Comparison of ENCODE assay signal across 9 mouse cellular contexts in genomic region chr11:83293182-83293581, GRCm38 (mm10). TPM values are rescaled to one million over a fixed set of nuclear protein-coding genes. Genes with fewer than 3 reads are reported as not detected.
DNase-seq lines count a peak whose midpoint lies in the region; ATAC-seq and TF ChIP-seq lines count a peak whose summit lies in the region.
"Had no signal": no experiment of that assay in that cellular context is flagged by ENCODE, and none has a peak within 500 bp of the region (broad histone marks: within the 10 kb centered on the region; RNA-seq: fewer than 3 reads in every experiment).

No protein-coding gene starts in this region.

- no peaks in the 10 kb centered on the region for H3K9me3 ChIP-seq in kidney, embryonic 15.5 days (replicated peaks)
- H3K9me3 ChIP-seq in embryonic facial prominence, embryonic 13.5 days, result no peaks in the 10 kb centered on the region
- no peaks in the 10 kb centered on the region for H3K9me3 ChIP-seq in intestine, embryonic 14.5 days (ENCODE audit: control insufficient read depth, low read length)
- no peaks in the 10 kb centered on the region for H3K9me3 ChIP-seq in midbrain, embryonic 16.5 days (replicated peaks; ENCODE audit: control insufficient read depth, low read length, poor library complexity, severe bottlenecking)

- H3K4me2 ChIP-seq in kidney, embryonic 15.5 days, result peak overlapping the region; percentile 75
- H3K4me2 ChIP-seq in embryonic facial prominence, embryonic 13.5 days, result peak overlapping the region; percentile 77
- peak overlapping the region; percentile 89 for H3K4me2 ChIP-seq in intestine, embryonic 14.5 days (ENCODE audit: low read length)
- H3K4me2 ChIP-seq in midbrain, embryonic 16.5 days (ENCODE audit: low read length), result peak overlapping the region; percentile 82

- peaks cover 29% of the 10 kb centered on the region for H3K36me3 ChIP-seq in kidney, embryonic 15.5 days
- H3K36me3 ChIP-seq in embryonic facial prominence, embryonic 13.5 days, result peaks cover 14% of the 10 kb centered on the region
- peaks cover 26% of the 10 kb centered on the region for H3K36me3 ChIP-seq in intestine, embryonic 14.5 days (ENCODE audit: control insufficient read depth, insufficient read depth, low read length)
- H3K36me3 ChIP-seq in midbrain, embryonic 16.5 days (ENCODE audit: control insufficient read depth, insufficient read depth, low read length), result no peaks in the 10 kb centered on the region; the same call in 1 of the 2 replicates
- no peaks in the 10 kb centered on the region for H3K36me3 ChIP-seq in thymus, adult 2 months (ENCODE audit: control insufficient read depth, insufficient read depth, low read length)

- no peaks in the 10 kb centered on the region for H3K27me3 ChIP-seq in kidney, embryonic 15.5 days
- no peaks in the 10 kb centered on the region for H3K27me3 ChIP-seq in embryonic facial prominence, embryonic 13.5 days
- H3K27me3 ChIP-seq in intestine, embryonic 14.5 days (replicated peaks; ENCODE audit: control insufficient read depth, insufficient read depth, low read length), result no peaks in the 10 kb centered on the region
- no peaks in the 10 kb centered on the region for H3K27me3 ChIP-seq in midbrain, embryonic 16.5 days (ENCODE audit: control insufficient read depth, insufficient read depth, low read depth, low read length)
- H3K27me3 ChIP-seq in thymus, adult 2 months (ENCODE audit: control insufficient read depth, insufficient read depth, low read length), result no peaks in the 10 kb centered on the region

- no peak for DNase-seq in kidney, postnatal 36 days
- peak; percentile 7 for DNase-seq in intestine, embryonic 14.5 days (ENCODE audit: low spot score)
- no peak for DNase-seq in ovary, postnatal 14 days (ENCODE audit: low spot score)
- no peak for DNase-seq in thymus, adult 2 months
- DNase-seq in embryo, embryonic 9.5 days (ENCODE audit: extremely low spot score), result no peak
- DNase-seq: kidney, adult 18-20 months had no signal

- peaks cover 37% of the 10 kb centered on the region for H3K4me1 ChIP-seq in kidney, embryonic 15.5 days
- peaks cover 31% of the 10 kb centered on the region for H3K4me1 ChIP-seq in embryonic facial prominence, embryonic 13.5 days
- H3K4me1 ChIP-seq in intestine, embryonic 14.5 days (replicated peaks; ENCODE audit: control insufficient read depth, insufficient read depth, low read length), result peaks cover 15% of the 10 kb centered on the region; the same call in 1 of the 2 replicates
- H3K4me1 ChIP-seq in midbrain, embryonic 16.5 days (ENCODE audit: control insufficient read depth, insufficient read depth, low read length), result peaks cover 43% of the 10 kb centered on the region
- peaks cover 8% of the 10 kb centered on the region for H3K4me1 ChIP-seq in thymus, adult 2 months (replicated peaks; ENCODE audit: control insufficient read depth, insufficient read depth, low read length)

- H3K27ac ChIP-seq in kidney, embryonic 15.5 days, result no peak overlapping the region
- no peak overlapping the region for H3K27ac ChIP-seq in embryonic facial prominence, embryonic 13.5 days
- no peak overlapping the region for H3K27ac ChIP-seq in intestine, embryonic 14.5 days (ENCODE audit: low read depth)
- H3K27ac ChIP-seq in midbrain, embryonic 16.5 days (ENCODE audit: low read length), result no peak overlapping the region
- no peak overlapping the region for H3K27ac ChIP-seq in thymus, adult 2 months (ENCODE audit: control insufficient read depth, insufficient read depth, low read length)

- no peak for ATAC-seq in kidney, embryonic 15.5 days (replicated peaks; ENCODE audit: low FRiP score)
- no peak for ATAC-seq in embryonic facial prominence, embryonic 13.5 days (ENCODE audit: insufficient number of reproducible peaks, insufficient read depth, low FRiP score, low TSS enrichment, low read depth)
- no peak for ATAC-seq in intestine, embryonic 14.5 days (replicated peaks; ENCODE audit: low FRiP score, low TSS enrichment, low read depth)
- no peak for ATAC-seq in midbrain, embryonic 16.5 days

- 81% methylated on average over 1 of the region's 1 CpGs for WGBS in kidney, embryonic 15.5 days
- 79% methylated on average over 1 of the region's 1 CpGs for WGBS in embryonic facial prominence, embryonic 13.5 days
- 70% methylated on average over 1 of the region's 1 CpGs for WGBS in intestine, embryonic 14.5 days
- 90% methylated on average over 1 of the region's 1 CpGs for WGBS in midbrain, embryonic 16.5 days
- 98% methylated on average over 1 of the region's 1 CpGs for WGBS in thymus, adult 2 months

- no peak for TF ChIP-seq POLR2A in thymus, adult 2 months (IDR thresholded peaks at IDR 0.05; ENCODE audit: control insufficient read depth, extremely low read depth, insufficient read depth, low read length, poor library complexity)

- no peak for TF ChIP-seq CTCF in thymus, adult 2 months (IDR thresholded peaks at IDR 0.05; ENCODE audit: borderline replicate concordance, control insufficient read depth, extremely low read depth, insufficient read depth, low read length, poor library complexity)

- H3K4me3 ChIP-seq in kidney, embryonic 15.5 days (replicated peaks), result peak overlapping the region; percentile 72
- H3K4me3 ChIP-seq in embryonic facial prominence, embryonic 13.5 days, result peak overlapping the region; percentile 69
- H3K4me3 ChIP-seq in intestine, embryonic 14.5 days (ENCODE audit: low read depth, low read length), result peak overlapping the region; percentile 78; the same call in 1 of the 2 replicates
- H3K4me3 ChIP-seq in midbrain, embryonic 16.5 days (ENCODE audit: low read depth, low read length), result peak overlapping the region; percentile 17; the same call in 1 of the 2 replicates
- no peak overlapping the region for H3K4me3 ChIP-seq in thymus, adult 2 months (ENCODE audit: control insufficient read depth, insufficient read depth, low read length)

- H3K9ac ChIP-seq in kidney, embryonic 15.5 days, result peak overlapping the region; percentile 79
- peak overlapping the region; percentile 84 for H3K9ac ChIP-seq in embryonic facial prominence, embryonic 13.5 days
- H3K9ac ChIP-seq in intestine, embryonic 14.5 days (ENCODE audit: low read length), result no peak overlapping the region
- no peak overlapping the region for H3K9ac ChIP-seq in midbrain, embryonic 16.5 days (ENCODE audit: low read depth, low read length)

RNA-seq across cellular contexts. Expression of gene Ap2b1, which starts 5.6 kb away (rescaled TPM):
- polyA plus RNA-seq in kidney, embryonic 15.5 days (2015; fragmentation: Nextera tagmentation; extraction: Ambion mirVana), result 62.5 and 65.2 TPM in 2 replicates
- polyA plus RNA-seq in embryonic facial prominence, embryonic 13.5 days (2015; fragmentation: Nextera tagmentation; extraction: Ambion mirVana), result 56.8 and 57.6 TPM in 2 replicates
- 65.1 and 68.2 TPM in 2 replicates for polyA plus RNA-seq in intestine, embryonic 14.5 days (2014; fragmentation: Nextera tagmentation; extraction: Ambion mirVana)
- polyA plus RNA-seq in midbrain, embryonic 16.5 days (2015; fragmentation: Nextera tagmentation; extraction: Ambion mirVana), result 135 and 137 TPM in 2 replicates
- 41.4 and 51.0 TPM in 2 replicates for polyA plus RNA-seq in thymus, adult 2 months (2012; rRNA removed)

RNA-seq across cellular contexts. Expression of gene Slfn14, which starts 6.7 kb away (rescaled TPM):
- 0.30 and 0.66 TPM in 2 replicates for polyA plus RNA-seq in kidney, embryonic 15.5 days (2015; fragmentation: Nextera tagmentation; extraction: Ambion mirVana)
- 0.21 and 0.51 TPM in 2 replicates for polyA plus RNA-seq in embryonic facial prominence, embryonic 13.5 days (2015; fragmentation: Nextera tagmentation; extraction: Ambion mirVana)
- 0.08 and 0.14 TPM in 2 replicates for polyA plus RNA-seq in intestine, embryonic 14.5 days (2014; fragmentation: Nextera tagmentation; extraction: Ambion mirVana)
- not detected in 2 replicates for polyA plus RNA-seq in midbrain, embryonic 16.5 days (2015; fragmentation: Nextera tagmentation; extraction: Ambion mirVana)
- not detected in 2 replicates for polyA plus RNA-seq in thymus, adult 2 months (2012; rRNA removed)

RNA-seq across cellular contexts. Expression of gene Pex12, which starts 9.2 kb away (rescaled TPM):
- 11.7 and 13.2 TPM in 2 replicates for polyA plus RNA-seq in kidney, embryonic 15.5 days (2015; fragmentation: Nextera tagmentation; extraction: Ambion mirVana)
- 14.9 and 15.4 TPM in 2 replicates for polyA plus RNA-seq in embryonic facial prominence, embryonic 13.5 days (2015; fragmentation: Nextera tagmentation; extraction: Ambion mirVana)
- polyA plus RNA-seq in intestine, embryonic 14.5 days (2014; fragmentation: Nextera tagmentation; extraction: Ambion mirVana), result 15.5 and 17.3 TPM in 2 replicates
- polyA plus RNA-seq in midbrain, embryonic 16.5 days (2015; fragmentation: Nextera tagmentation; extraction: Ambion mirVana), result 16.1 and 16.2 TPM in 2 replicates
- 8.5 and 9.2 TPM in 2 replicates for polyA plus RNA-seq in thymus, adult 2 months (2012; rRNA removed)

Comparison
In these comparisons a context has a peak if more than half of its experiments do, and no peak if none do; other contexts are left out.
1. H3K9ac ChIP-seq: peak in kidney, embryonic 15.5 days (single experiment) and embryonic facial prominence, embryonic 13.5 days (single experiment); none in intestine, embryonic 14.5 days (single experiment) and midbrain, embryonic 16.5 days (single experiment).
2. Peak in every context shown above with its lines, with median percentiles within 50 percentile points of each other: H3K4me2 ChIP-seq.